Mouse (Mus musculus) liver, embryonic 14.5 days (tissue): Measurements from ENCODE around the gene Ets1.

ENCODE experiments used
- CTCF ChIP-seq: IDR thresholded peaks from 2 replicates; pipeline ENCODE4 v1.5.1; 2016; ENCODE audit warnings: antibody characterized with exemption, low read depth, control low read depth
- EP300 ChIP-seq: IDR thresholded peaks from 2 replicates; pipeline ENCODE4 v1.6.1; 2016; ENCODE audit warnings: antibody characterized with exemption, low read depth

- TF ChIP-seq CTCF (no peak), EP300 (no peak)
These were observed 12.3 kb downstream of the Ets1 start for GRCm38 (mm10) chr9:32648286-32648685.
